Mouse (Mus musculus) T-helper 2 cell (primary cell): Measurements from ENCODE around the gene Nr2f2.

Experiments
- in situ Hi-C: fragments of 300-600 bp; cut with MboI, MseI; formaldehyde crosslinking; loops from one replicate; pipeline ENCODE4 v1.15.1; 2025; ENCODE audit warnings: high pct_unique_total_duplicates

The Nr2f2 gene

DNA sequence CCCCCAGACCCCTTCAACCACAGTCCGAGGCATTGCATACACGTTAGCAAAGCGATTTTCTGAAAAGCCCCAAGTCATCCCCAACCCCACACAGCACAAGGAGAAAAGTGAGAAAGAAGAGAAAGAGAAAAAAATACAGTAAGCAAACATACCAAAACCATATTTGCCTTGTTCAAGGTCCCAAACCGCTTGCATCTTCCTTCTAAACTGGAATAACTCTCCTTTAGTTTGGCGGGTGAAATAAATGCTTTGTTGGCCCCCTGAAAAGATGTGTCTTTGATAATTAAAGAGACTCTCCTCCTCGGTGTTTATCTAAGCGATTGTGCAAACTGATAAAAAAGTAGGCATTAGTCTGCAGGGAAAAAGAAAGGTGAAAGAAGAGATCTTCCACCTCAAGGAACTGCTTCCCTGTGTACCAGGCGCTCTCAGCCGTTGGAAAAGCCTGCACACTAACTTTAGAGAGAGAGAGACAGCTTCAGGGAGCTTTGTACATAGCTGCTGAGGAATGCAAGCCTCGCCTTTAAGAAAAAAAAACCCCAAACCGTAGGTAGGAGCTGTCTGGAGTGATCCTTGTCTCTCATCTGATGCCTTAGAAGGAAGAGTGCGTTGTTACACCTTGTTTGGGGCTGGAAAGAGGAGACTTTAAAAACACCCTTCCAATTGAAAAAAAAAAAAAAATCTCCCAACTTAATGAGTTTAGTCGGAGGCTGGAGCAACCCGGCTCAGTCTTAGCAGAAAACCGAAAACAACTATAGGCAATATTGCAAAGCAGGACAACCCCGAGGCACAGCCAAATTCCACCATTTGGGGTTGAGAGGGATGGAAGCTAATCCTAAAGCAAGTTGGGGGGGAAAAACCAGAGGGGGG, at the start of gene Nr2f2:
Gene Nr2f2 (minus strand): TSS at position 795 of the 867 bp plus-strand sequence.
- in situ Hi-C loops, result no loop called here

DNA sequence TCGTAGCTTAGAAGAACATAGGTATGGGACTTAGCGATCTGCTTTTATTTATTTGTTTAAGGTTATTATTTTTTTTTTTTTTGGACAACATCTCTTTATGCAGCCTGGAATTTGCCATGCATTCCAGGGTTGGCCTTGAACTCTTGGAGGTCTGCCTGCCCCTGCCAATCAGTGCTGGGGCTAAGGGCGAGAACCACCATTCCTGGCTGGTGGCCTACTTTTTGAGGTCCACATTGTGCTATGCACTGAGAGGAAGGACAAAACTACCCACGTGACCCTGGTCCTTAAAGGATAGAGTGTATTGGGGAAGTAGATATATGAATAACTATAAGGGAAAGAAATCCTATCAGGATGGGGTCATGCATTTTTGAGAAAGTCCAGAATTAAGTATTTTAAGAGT, 47.9 kb upstream of the Nr2f2 start:
- in situ Hi-C loops, result loop anchor here (10.0 kb wide), 1 partner anchor 1300 kb away; no protein-coding TSS in a partner anchor

DNA sequence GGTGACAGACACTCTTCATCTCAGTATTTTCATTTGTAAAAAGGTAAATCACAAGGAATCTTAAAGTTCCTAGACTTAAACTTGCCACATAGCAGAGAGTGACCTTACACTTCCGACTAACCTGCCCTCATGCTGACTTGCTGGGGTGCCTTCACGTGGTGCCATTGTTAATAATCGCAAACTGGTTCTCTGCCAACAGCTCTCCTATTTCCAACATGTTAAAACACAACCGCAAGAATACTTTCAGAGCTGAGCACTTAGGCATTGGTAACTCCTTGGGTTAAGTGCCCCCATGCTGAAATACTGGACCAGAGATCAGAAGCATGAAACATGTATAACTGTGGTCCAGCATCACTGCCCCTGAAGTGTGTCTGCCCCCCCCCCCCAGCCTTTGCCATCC, 47.1 kb upstream of the Nr2f2 start:
- in situ Hi-C loops, result loop anchor here (10.0 kb wide), 1 partner anchor 1299 kb away; no protein-coding TSS in a partner anchor

GRCm38 (mm10) chr7:70412900-70413299, 46.4 kb upstream of the Nr2f2 start:
- in situ Hi-C loops, result loop anchor here (10.0 kb wide), 1 partner anchor 1298 kb away; no protein-coding TSS in a partner anchor

DNA sequence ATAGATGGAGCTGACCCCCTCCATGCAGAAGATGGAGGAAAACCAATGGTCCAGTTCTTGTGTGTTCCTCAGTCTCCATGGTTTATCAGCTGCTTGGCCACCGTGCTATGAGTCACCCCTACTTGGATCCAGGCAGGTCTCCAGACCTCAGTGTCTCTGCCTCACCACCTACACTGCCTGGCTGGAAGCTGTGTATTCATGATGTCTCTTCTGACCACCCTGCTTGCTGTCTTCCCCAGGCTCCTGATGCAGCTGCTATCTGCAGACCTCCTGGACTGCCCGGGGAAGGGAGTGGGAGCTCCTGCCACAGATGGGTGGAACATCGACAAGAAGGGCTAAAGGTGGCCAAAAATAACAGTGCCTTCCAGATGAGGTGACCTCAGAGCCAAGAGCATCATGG, 43.8 kb upstream of the Nr2f2 start:
- in situ Hi-C loops, result loop anchor here (10.0 kb wide), 1 partner anchor 1296 kb away; no protein-coding TSS in a partner anchor

- in situ Hi-C loops, result loop anchor here (10.0 kb wide), 1 partner anchor 1295 kb away; no protein-coding TSS in a partner anchor
Measured at GRCm38 (mm10) chr7:70409890-70410289, 43.4 kb upstream of the Nr2f2 start.

- in situ Hi-C loops, result no loop called here
Measured at GRCm38 (mm10) chr7:70408814-70409213, 42.3 kb upstream of the Nr2f2 start.

DNA sequence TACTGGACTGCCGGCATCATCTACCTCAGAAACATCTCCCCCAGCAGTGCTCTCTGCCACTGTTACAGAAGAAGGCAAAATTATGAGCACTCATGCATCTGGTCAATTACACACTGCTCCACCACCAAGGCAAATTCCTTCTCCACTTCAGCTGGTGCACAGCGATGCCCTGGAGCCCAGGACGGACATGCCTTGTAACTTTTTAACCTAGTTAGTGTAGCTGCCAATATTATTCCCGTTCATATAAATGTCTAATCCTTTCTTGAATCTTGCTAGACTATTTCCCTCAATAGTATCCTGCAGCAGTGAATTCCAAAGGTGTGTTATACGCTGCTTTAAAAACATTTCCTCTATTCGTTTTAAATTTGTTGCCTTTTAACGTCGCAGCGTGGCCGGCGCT, 40.6 kb upstream of the Nr2f2 start:
- in situ Hi-C loops, result no loop called here

- in situ Hi-C loops, result no loop called here
Measured at GRCm38 (mm10) chr7:70406527-70406926, 40.0 kb upstream of the Nr2f2 start.

DNA sequence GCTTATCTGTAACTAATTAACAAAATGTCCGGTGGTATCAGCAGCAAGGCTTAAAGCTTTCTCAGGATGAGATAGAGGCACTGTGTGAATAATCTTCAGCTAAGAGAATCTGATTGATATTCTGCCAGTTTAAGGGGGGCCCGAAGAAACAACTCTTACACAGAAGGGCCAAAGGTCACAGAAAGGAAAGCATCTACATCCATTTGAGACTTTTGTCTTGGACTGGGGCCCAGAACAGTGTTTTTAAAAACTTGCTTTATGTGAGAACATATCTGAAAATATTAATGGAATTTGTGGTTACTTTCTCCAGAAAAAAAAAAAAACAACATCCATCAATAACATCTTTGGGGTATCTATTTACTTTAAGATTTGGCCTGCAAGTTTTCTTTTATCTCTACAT, 38.9 kb upstream of the Nr2f2 start:
- in situ Hi-C loops, result no loop called here

GRCm38 (mm10) chr7:70382828-70383227, 16.3 kb upstream of the Nr2f2 start:
- in situ Hi-C loops, result no loop called here

DNA sequence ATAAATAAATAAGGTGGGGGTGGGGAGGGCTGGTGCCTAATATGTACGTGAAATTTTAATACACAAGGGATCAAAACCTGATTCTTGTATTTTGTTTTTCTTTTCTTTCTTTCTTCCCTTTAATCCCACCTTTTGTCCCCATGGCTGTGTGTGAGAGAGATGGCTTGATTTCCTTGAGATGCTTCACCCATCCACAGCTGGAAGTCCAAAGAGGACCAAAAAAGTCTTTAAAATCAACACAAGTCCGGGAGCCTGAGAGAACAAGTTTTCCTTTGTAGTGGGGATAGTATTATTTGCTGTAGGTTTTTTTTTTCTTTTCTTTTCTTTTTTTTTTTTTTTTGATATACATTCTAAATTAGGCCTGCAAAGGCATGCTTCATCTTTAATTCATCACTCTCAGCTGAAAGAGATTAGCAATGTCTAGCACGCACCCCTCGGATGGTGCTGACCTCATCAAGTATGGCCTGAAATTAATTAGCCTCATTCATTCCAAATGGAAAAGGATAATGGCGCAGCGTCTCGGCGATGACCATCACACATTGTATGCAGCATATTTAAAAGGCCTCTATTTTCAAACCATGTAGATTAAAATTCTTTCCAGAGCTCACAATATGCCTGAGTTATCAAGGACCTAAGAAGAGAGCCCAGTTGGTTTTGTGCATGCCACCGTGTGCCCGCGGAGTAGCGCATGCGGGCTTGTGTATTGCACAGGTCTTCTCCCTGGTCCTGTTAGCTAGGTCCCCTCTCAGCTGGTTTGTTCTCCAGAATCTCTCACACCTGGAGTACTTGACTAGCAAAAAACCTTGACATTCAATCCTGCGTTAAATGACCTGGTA, 15.1 kb upstream of the Nr2f2 start:
- in situ Hi-C loops, result no loop called here

DNA sequence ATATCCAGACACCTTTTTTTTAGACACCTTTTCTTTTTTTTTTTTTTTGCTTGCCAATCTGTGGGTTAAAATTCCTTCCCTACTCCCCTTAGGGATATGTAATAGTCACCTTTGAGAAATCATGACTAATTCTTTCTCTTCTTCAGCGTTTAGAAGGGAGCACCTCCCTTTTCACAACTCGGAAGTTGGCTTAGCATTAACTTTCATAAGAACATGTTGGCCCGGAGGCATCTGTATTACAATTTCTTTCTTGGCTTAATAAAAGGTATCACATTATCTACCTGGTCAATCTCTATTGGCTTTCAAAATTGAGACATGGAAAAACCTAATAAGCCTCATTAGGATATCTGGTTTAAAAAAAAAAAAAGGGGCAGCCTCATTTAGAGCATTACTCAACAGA, 14.4 kb upstream of the Nr2f2 start:
- in situ Hi-C loops, result no loop called here

- in situ Hi-C loops, result no loop called here
Measured at GRCm38 (mm10) chr7:70380246-70380645, 13.7 kb upstream of the Nr2f2 start.

- in situ Hi-C loops, result no loop called here
Measured at GRCm38 (mm10) chr7:70370552-70371262, 4.2 kb upstream of the Nr2f2 start.

- in situ Hi-C loops, result no loop called here
Measured at GRCm38 (mm10) chr7:70369731-70370551, 3.4 kb upstream of the Nr2f2 start.

- in situ Hi-C loops, result no loop called here
Measured at GRCm38 (mm10) chr7:70369061-70369730, 2.7 kb upstream of the Nr2f2 start.

DNA sequence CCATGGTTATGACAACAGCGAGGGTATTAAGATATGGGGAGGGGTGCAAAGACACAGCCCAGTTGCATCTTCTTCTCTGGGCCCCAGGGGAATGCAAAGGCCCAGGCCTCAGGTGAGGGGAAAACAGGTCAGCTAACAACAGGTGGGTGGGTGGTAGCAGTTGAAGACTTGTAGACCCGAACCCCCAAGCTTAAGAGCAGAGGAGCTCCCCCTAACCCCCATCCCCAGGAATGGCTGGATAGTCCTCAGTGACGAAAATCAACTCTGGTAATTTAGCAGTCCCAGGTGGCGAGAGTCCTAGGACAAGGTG, 2.2 kb upstream of the Nr2f2 start:
- in situ Hi-C loops, result no loop called here

GRCm38 (mm10) chr7:70368268-70368655, 1.7 kb upstream of the Nr2f2 start:
- in situ Hi-C loops, result no loop called here

DNA sequence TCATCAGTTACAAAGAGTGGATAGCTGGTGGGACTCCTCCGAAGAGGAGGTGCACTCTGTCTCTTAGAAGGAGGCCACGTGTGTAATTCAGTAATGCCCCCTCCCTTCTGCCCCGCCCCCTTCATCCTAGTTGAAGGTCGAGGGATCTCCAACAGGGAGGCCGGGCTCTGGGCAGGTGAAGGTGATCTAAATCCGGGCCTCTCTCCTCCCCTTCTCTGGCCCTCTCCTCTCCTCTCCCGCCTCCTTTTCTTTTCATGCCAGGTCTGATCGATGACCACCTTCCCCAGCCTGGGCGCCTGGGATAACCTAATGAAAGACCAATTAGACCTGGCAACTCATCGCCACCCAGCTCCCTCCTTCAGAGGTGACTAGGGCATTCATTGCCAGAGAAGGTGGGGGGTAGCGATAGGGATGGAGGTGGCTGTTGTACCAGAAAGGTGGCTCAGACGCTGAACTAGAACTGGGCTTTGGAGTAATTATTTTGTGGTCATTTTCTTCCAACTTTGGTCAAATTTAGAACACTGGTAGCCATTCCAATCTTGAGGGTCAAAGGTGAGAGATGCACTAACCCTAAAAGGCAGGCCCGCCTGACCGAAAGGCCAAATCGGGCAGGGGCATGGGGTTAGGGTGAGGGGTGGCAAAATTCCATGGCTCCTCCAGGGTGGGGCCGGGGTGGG, 1.2 kb upstream of the Nr2f2 start:
- in situ Hi-C loops, result no loop called here
